Mouse (Mus musculus): ENCODE results near the gene Epsti1. TPM values are rescaled to one million over a fixed set of nuclear protein-coding genes. Genes with fewer than 3 reads are reported as not detected.
A peak's percentile ranks its signal among the peaks of the same experiment; 100 is the strongest.
"Not testable (repeated sequence)": the region's sequence is repeated elsewhere in the genome, so short reads cannot be mapped to it uniquely, and the experiment has no call there.

Gene Epsti1
- total RNA-seq (2021) = under 1 TPM in 1 of 2 experiments, not detected in 1; 0.22 TPM
- long read RNA-seq, experiment 1, partial matches to known transcripts = 0 of 1 reads
- long read RNA-seq, experiment 1, other reads (novel, unspliced or antisense) = 0 of 1 reads
- long read RNA-seq, experiment 2 = 0 reads

DNA sequence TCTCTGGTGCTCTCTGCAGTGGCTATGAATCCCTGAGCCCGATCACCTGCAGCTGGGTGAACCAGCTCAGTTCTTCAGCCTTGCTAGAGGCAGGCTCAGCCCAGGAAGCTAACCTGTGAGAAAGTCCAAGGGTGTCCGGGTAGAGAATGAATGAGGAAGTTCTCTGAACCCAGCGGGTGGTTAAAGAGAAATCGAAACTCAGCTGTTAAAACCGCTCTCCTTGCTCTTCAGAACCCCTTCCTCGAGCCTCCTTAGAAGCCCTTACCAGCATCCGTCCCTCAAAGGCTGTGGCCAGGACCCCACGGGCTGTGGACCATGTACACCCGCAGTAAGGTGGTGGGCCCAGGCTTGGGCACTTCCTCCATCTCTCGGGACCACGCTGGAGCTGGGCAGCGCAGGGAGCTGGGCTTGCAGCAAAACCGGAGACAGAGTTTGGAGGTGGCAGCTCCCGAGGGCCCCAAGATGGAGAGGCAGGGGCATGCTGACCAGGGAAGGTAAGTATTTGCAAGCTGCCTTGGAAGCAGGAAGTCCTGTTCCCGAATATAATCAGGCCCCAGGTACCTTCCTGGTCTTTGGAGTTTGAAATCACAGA, at the start of gene Epsti1:
Epsti1 (plus strand) TSS at position 69 of the 592 bp plus-strand sequence.
- TF ChIP-seq CTCF (IDR thresholded peaks at IDR 0.05) = no peak
- no peak for DNase-seq
- peak within 1 kb of the TSS; percentile 28; the same call in 1 of the 2 replicates for H3K27ac ChIP-seq
- intact Hi-C loops (cut with DNase I) = no loop called here
- peak within 1 kb of the TSS; percentile 65 for H3K4me3 ChIP-seq

- DNase-seq = no peak
- intact Hi-C loops (cut with DNase I) = no loop called here
- Histone ChIP-seq H3K27ac (no peak overlapping the region), H3K4me3 (no peak overlapping the region)
- no peak for TF ChIP-seq CTCF (IDR thresholded peaks at IDR 0.05)
These were observed 44.1 kb upstream of the Epsti1 start for GRCm38 (mm10) chr14:77859894-77860293.

- DNase-seq = no peak
- TF ChIP-seq CTCF (IDR thresholded peaks at IDR 0.05) = no peak
- no peak overlapping the region for H3K27ac ChIP-seq
- H3K4me3 ChIP-seq = no peak overlapping the region
- intact Hi-C loops (cut with DNase I) = no loop called here
These were observed 43.0 kb upstream of the Epsti1 start for GRCm38 (mm10) chr14:77860841-77861560.

- intact Hi-C loops (cut with DNase I) = no loop called here
- H3K27ac ChIP-seq = no peak overlapping the region
- H3K4me3 ChIP-seq = no peak overlapping the region
- no peak for DNase-seq
- no peak for TF ChIP-seq CTCF (IDR thresholded peaks at IDR 0.05)
These were observed 40.0 kb upstream of the Epsti1 start for GRCm38 (mm10) chr14:77864051-77864450.

- no peak for TF ChIP-seq CTCF (IDR thresholded peaks at IDR 0.05)
- Histone ChIP-seq H3K4me3 (no peak overlapping the region), H3K27ac (no peak overlapping the region)
- DNase-seq = no peak
- intact Hi-C loops (cut with DNase I) = no loop called here
These were observed 39.5 kb upstream of the Epsti1 start for GRCm38 (mm10) chr14:77864510-77864909.

- TF ChIP-seq CTCF (IDR thresholded peaks at IDR 0.05) = no peak
- intact Hi-C loops (cut with DNase I) = no loop called here
- no peak overlapping the region for H3K4me3 ChIP-seq
- no peak overlapping the region for H3K27ac ChIP-seq
- DNase-seq = no peak
These were observed 36.4 kb upstream of the Epsti1 start for GRCm38 (mm10) chr14:77867601-77868000.

GRCm38 (mm10) chr14:77870926-77871325, 33.1 kb upstream of the Epsti1 start:
- intact Hi-C loops (cut with DNase I) = no loop called here
- DNase-seq = no peak
- Histone ChIP-seq H3K4me3 (no peak overlapping the region), H3K27ac (no peak overlapping the region)
- no peak for TF ChIP-seq CTCF (IDR thresholded peaks at IDR 0.05)

GRCm38 (mm10) chr14:77871380-77871975, 32.6 kb upstream of the Epsti1 start:
- Histone ChIP-seq H3K4me3 (no peak overlapping the region), H3K27ac (no peak overlapping the region)
- intact Hi-C loops (cut with DNase I) = no loop called here
- no peak for TF ChIP-seq CTCF (IDR thresholded peaks at IDR 0.05)
- no peak for DNase-seq

DNA sequence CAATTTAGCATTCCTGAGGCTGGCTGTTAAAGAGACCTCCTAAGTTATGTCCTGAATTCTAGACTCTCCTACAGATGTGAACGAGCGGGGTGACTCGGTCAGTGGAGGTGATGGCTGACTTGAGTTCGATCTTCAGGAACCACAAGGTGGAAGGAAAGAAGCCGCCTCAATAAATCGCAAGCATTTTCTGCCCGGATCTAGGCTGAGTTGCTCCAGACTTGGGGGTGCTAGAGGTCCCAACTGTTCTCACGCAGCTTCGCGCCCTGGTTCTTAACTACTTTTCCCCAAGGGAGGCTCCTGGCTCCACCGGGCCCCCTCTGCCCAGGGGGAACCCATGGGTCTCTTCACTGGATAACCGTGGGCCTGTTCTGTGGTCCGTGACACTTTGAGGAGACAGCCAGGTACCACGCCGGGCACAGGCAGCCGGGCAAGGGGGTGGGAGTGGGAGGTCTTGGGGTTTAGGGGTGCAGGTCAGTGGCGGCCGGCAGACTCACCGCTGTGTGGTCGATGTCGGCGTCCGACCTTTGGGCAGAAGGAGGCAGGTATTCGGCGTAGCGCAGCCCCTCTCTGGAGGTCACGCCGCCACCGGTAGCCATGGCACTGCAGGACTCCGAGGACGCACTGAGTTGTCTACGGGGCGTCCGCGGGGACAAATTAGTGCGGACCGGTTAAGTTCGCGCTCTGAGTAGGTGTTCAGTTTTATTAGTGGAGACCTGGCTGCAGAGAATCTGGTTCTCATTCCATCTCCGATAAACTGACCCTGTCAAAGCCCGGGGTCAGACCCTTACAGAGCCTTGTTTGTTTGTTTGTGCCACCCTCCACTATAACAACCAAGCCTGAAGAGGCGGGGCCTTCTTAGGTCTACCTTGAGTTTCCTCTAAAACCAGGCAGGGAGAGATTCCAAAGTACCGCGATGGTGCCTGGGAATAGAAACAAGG, 29.5 kb upstream of the Epsti1 start, which contains the start of gene Dnajc15:
Dnajc15 (minus strand) TSS at position 822 of the 938 bp plus-strand sequence.
- intact Hi-C loops (cut with DNase I) = no loop called here
- TF ChIP-seq CTCF (IDR thresholded peaks at IDR 0.05) = peak; percentile 12; the same call in 1 of the 2 replicates
- Histone ChIP-seq H3K4me3 (peak within 1 kb of the TSS; percentile 79), H3K27ac (peak within 1 kb of the TSS; percentile 89)
- DNase-seq = peak; percentile 92

GRCm38 (mm10) chr14:77876199-77876598, 27.8 kb upstream of the Epsti1 start:
- intact Hi-C loops (cut with DNase I) = no loop called here

DNA sequence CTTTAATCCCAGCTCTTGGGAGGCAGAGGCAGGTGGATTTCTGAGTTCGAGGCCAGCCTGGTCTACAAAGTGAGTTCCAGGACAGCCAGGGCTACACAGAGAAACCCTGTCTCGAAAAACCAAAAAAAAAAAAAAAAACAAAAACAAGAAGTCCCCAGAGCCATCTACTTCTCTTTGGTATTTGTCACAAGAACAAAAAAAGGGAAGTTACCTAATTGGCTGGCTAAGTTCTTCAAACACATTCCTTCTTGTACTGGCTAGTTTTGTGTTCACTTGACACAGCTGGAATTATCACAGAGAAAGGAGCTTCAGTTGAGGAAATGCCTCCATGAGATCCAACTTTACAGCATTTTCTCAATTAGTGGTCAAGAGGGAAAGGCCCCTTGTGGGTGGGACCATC, 26.2 kb upstream of the Epsti1 start:
- H3K27ac ChIP-seq; intact Hi-C loops (cut with DNase I); H3K4me3 ChIP-seq; DNase-seq: not testable (repeated sequence)

More at GRCm38 (mm10) chr14:77876199-77876598, 27.8 kb upstream of the Epsti1 start:
- TF ChIP-seq CTCF (IDR thresholded peaks at IDR 0.05) = no peak
- Histone ChIP-seq H3K27ac (no peak overlapping the region), H3K4me3 (no peak overlapping the region)
- no peak for DNase-seq

- no peak for TF ChIP-seq CTCF (IDR thresholded peaks at IDR 0.05)
- DNase-seq = no peak
- intact Hi-C loops (cut with DNase I) = no loop called here
- no peak overlapping the region for H3K27ac ChIP-seq
- no peak overlapping the region for H3K4me3 ChIP-seq
These were observed 22.0 kb upstream of the Epsti1 start for GRCm38 (mm10) chr14:77881998-77882397.
